Mouse (Mus musculus) retina, adult 2 months (tissue): ENCODE data around the gene Elp5.
A peak's percentile ranks its signal among the peaks of the same experiment; 100 is the strongest.
"Not testable (repeated sequence)": the region's sequence is repeated elsewhere in the genome, so short reads cannot be mapped to it uniquely, and the experiment has no call there.

Experiments used
- DNase-seq: peaks from one replicate; pipeline ENCODE4 v3.0.0-alpha.2; 2012; ENCODE audit warnings: low read depth, low spot score

Gene Elp5

GRCm38 (mm10) chr11:69960616-69961015 is 21.7 kb downstream of the Elp5 start:
- DNase-seq = no peak

- no peak for DNase-seq
Observed at GRCm38 (mm10) chr11:69956218-69956617, 26.1 kb downstream of the Elp5 start.

- not testable (repeated sequence) for DNase-seq
Observed at GRCm38 (mm10) chr11:69955618-69956017, 26.7 kb downstream of the Elp5 start.

GRCm38 (mm10) chr11:69953267-69953915 is 28.9 kb downstream of the Elp5 start:
- DNase-seq = no peak

- no peak for DNase-seq
Observed at GRCm38 (mm10) chr11:69952274-69952673, 30.0 kb downstream of the Elp5 start.

GRCm38 (mm10) chr11:69950807-69951459 is 31.4 kb downstream of the Elp5 start:
- no peak for DNase-seq

GRCm38 (mm10) chr11:69948763-69949150 is 33.6 kb downstream of the Elp5 start:
- peak; percentile 67 for DNase-seq

GRCm38 (mm10) chr11:69948066-69948762 is 34.1 kb downstream of the Elp5 start, which contains the start of gene Slc2a4:
TSS of gene Slc2a4 (minus strand) at chr11:69948188.
- no peak for DNase-seq

GRCm38 (mm10) chr11:69947337-69948065 is 34.8 kb downstream of the Elp5 start:
- no peak for DNase-seq

- DNase-seq = no peak
Observed at GRCm38 (mm10) chr11:69945997-69946891, 36.1 kb downstream of the Elp5 start.

GRCm38 (mm10) chr11:69945216-69945615 is 37.1 kb downstream of the Elp5 start:
- no peak for DNase-seq

- no peak for DNase-seq
Observed at GRCm38 (mm10) chr11:69940962-69941361, 41.4 kb downstream of the Elp5 start.

GRCm38 (mm10) chr11:69939731-69940130 is 42.6 kb downstream of the Elp5 start:
- no peak for DNase-seq

GRCm38 (mm10) chr11:69939181-69939580 is 43.1 kb downstream of the Elp5 start:
- DNase-seq = no peak

- DNase-seq = no peak
Observed at GRCm38 (mm10) chr11:69938401-69938979, 43.8 kb downstream of the Elp5 start.

GRCm38 (mm10) chr11:69937834-69938233 is 44.5 kb downstream of the Elp5 start:
- DNase-seq = no peak

GRCm38 (mm10) chr11:69937385-69937784 is 44.9 kb downstream of the Elp5 start:
- no peak for DNase-seq

GRCm38 (mm10) chr11:69936714-69937347 is 45.5 kb downstream of the Elp5 start:
- no peak for DNase-seq

- DNase-seq = no peak
Observed at GRCm38 (mm10) chr11:69936156-69936555, 46.2 kb downstream of the Elp5 start.
